Comparison of ENCODE assay signal across 10 mouse cellular contexts in genomic region chr16:10976202-10976631, GRCm38 (mm10).
A peak's percentile ranks its signal among the peaks of the same experiment; 100 is the strongest.
DNase-seq lines count a peak whose midpoint lies in the region; ATAC-seq and TF ChIP-seq lines count a peak whose summit lies in the region.
"Had no signal": no experiment of that assay in that cellular context is flagged by ENCODE, and none has a peak within 500 bp of the region (broad histone marks: within the 10 kb centered on the region; RNA-seq: fewer than 3 reads in every experiment).

No protein-coding gene starts in this region.

- H3K36me3 ChIP-seq in heart, postnatal 0 days (replicated peaks; ENCODE audit: control insufficient read depth, insufficient read depth, low read length): peaks cover 24% of the 10 kb centered on the region; the same call in 1 of the 2 replicates
- H3K36me3 ChIP-seq in lung, embryonic 14.5 days (ENCODE audit: insufficient read depth): peaks cover 17% of the 10 kb centered on the region; the same call in 1 of the 2 replicates
- H3K36me3 ChIP-seq: midbrain, embryonic 12.5 days had no signal

- no peak for TF ChIP-seq EP300 in heart, postnatal 0 days (IDR thresholded peaks at IDR 0.05; ENCODE audit: low read depth)

- no peaks in the 10 kb centered on the region for H3K27me3 ChIP-seq in heart, postnatal 0 days (ENCODE audit: control insufficient read depth, insufficient read depth, low read length)
- no peaks in the 10 kb centered on the region for H3K27me3 ChIP-seq in lung, embryonic 14.5 days (ENCODE audit: insufficient read depth, low read length)
- H3K27me3 ChIP-seq: midbrain, embryonic 12.5 days had no signal

- no peak overlapping the region for H3K4me2 ChIP-seq in heart, postnatal 0 days (ENCODE audit: low read depth, low read length)
- H3K4me2 ChIP-seq in lung, embryonic 14.5 days: no peak overlapping the region
- H3K4me2 ChIP-seq: midbrain, embryonic 12.5 days had no signal

- no peak for TF ChIP-seq CTCF in heart, postnatal 0 days (IDR thresholded peaks at IDR 0.05; ENCODE audit: low read depth)
- no peak for TF ChIP-seq CTCF in lung, embryonic 14.5 days (IDR thresholded peaks at IDR 0.05; ENCODE audit: low read depth)

- no peaks in the 10 kb centered on the region for H3K9me3 ChIP-seq in heart, postnatal 0 days (replicated peaks; ENCODE audit: control insufficient read depth, low read length)
- H3K9me3 ChIP-seq in lung, embryonic 14.5 days (ENCODE audit: low read depth, low read length): no peaks in the 10 kb centered on the region
- H3K9me3 ChIP-seq: midbrain, embryonic 12.5 days had no signal

- H3K27ac ChIP-seq in heart, postnatal 0 days (ENCODE audit: low read depth): peak overlapping the region; percentile 59
- H3K27ac ChIP-seq in lung, embryonic 14.5 days (ENCODE audit: low read depth): no peak overlapping the region
- H3K27ac ChIP-seq: midbrain, embryonic 12.5 days had no signal

- WGBS in heart, postnatal 0 days: 40% methylated on average over 11 of the region's 11 CpGs
- WGBS in lung, embryonic 14.5 days: 59% methylated on average over 11 of the region's 11 CpGs

- peak; percentile 83 for DNase-seq in 416B (ENCODE audit: low read depth)
- DNase-seq in Muller cell, postnatal 12 days (ENCODE audit: inconsistent ontology term): peak; percentile 95
- DNase-seq in heart, postnatal 0 days (ENCODE audit: low spot score): no peak
- DNase-seq in lung, embryonic 14.5 days: peak; percentile 42
- DNase-seq in right cerebral cortex, adult 18-20 months: no peak
- DNase-seq in frontal cortex, postnatal 36 days (ENCODE audit: low spot score in 2 of 2): no peak
- DNase-seq in urinary bladder, postnatal 25 days (ENCODE audit: low spot score): no peak
- no peak for DNase-seq in testis, postnatal 14 days (ENCODE audit: low spot score)
- DNase-seq: cerebellum, adult 11-12 months had no signal

- ATAC-seq in heart, postnatal 0 days (ENCODE audit: insufficient read depth, low read depth): peak; percentile 24; the same call in 1 of the 2 replicates
- ATAC-seq in lung, embryonic 14.5 days (ENCODE audit: insufficient read depth): 0 out of 2 replicates have a peak, but pooled peaks have one; percentile 10

- H3K4me3 ChIP-seq in heart, postnatal 0 days (ENCODE audit: low read depth, low read length): no peak overlapping the region
- H3K4me3 ChIP-seq in lung, embryonic 14.5 days (ENCODE audit: low read depth, low read length): no peak overlapping the region
- H3K4me3 ChIP-seq: midbrain, embryonic 12.5 days had no signal

- H3K4me1 ChIP-seq in heart, postnatal 0 days (ENCODE audit: control insufficient read depth, insufficient read depth): peaks cover 27% of the 10 kb centered on the region
- 0 out of 2 replicates have a peak, but pooled peaks cover 3% of the 10 kb centered on the region for H3K4me1 ChIP-seq in lung, embryonic 14.5 days (ENCODE audit: insufficient read depth)

- no peak overlapping the region for H3K9ac ChIP-seq in heart, postnatal 0 days (replicated peaks; ENCODE audit: low read depth, low read length)
- H3K9ac ChIP-seq in lung, embryonic 14.5 days: no peak overlapping the region
- H3K9ac ChIP-seq: midbrain, embryonic 12.5 days had no signal

Comparison
In these comparisons a context has a peak if more than half of its experiments do, and no peak if none do; other contexts are left out.
1. DNase-seq: peak in 416B (single experiment), Muller cell, postnatal 12 days (single experiment) and lung, embryonic 14.5 days (single experiment); none in heart, postnatal 0 days (single experiment), right cerebral cortex, adult 18-20 months (single experiment), frontal cortex, postnatal 36 days (0 of 2), urinary bladder, postnatal 25 days (single experiment) and testis, postnatal 14 days (single experiment).